Mouse (Mus musculus) brown adipose tissue, adult 24 weeks (tissue): Measurements from ENCODE around the gene Spsb4. TPM values are rescaled to one million over a fixed set of nuclear protein-coding genes. Genes with fewer than 3 reads are reported as not detected.

Source experiments
- H3K27ac ChIP-seq: fragments of 200-500 bp; replicated peaks from 2 replicates; pipeline ENCODE4 v1.5.1; 2012; ENCODE audit warnings: low read depth, mild to moderate bottlenecking, low read length
- H3K4me1 ChIP-seq: fragments of 200-500 bp; 2 replicates; pipeline ENCODE4 v1.6.1; 2012; ENCODE audit warnings: low read length, mixed read lengths; ENCODE audit not compliant: control insufficient read depth, insufficient read depth, insufficient read length
- H3K4me3 ChIP-seq: fragments of 200-500 bp; 2 replicates; pipeline ENCODE4 v1.5.1; 2012; ENCODE audit warnings: low read depth, mild to moderate bottlenecking, low read length, moderate library complexity; ENCODE audit not compliant: insufficient read depth
- polyA plus RNA-seq: library from polyadenylated mRNA; stranded (reverse); fragments of >200 nt; gene quantifications from 2 replicates; pipeline ENCODE4 v1.2.4, GENCODE M21; 2012; ENCODE audit not compliant: missing spikeins, insufficient read depth, insufficient read length

The Spsb4 gene
- polyA plus RNA-seq, 1 experiment: not detected

GRCm38 (mm10) chr9:97002025-97002424 lies 16.6 kb downstream of the Spsb4 start:
- no peak overlapping the region for H3K27ac ChIP-seq
- H3K4me1 ChIP-seq: no peaks in the 10 kb centered on the region
- no peak overlapping the region for H3K4me3 ChIP-seq

GRCm38 (mm10) chr9:97001458-97001857 lies 17.2 kb downstream of the Spsb4 start:
- H3K4me3 ChIP-seq: no peak overlapping the region
- H3K4me1 ChIP-seq: no peaks in the 10 kb centered on the region

GRCm38 (mm10) chr9:96995717-96996116 lies 22.9 kb downstream of the Spsb4 start:
- no peak overlapping the region for H3K4me3 ChIP-seq
- H3K4me1 ChIP-seq: no peaks in the 10 kb centered on the region
- H3K27ac ChIP-seq: no peak overlapping the region

More at GRCm38 (mm10) chr9:97001458-97001857, 17.2 kb downstream of the Spsb4 start:
- H3K27ac ChIP-seq: no peak overlapping the region

GRCm38 (mm10) chr9:96994733-96995132 lies 23.9 kb downstream of the Spsb4 start:
- H3K4me3 ChIP-seq: no peak overlapping the region
- H3K4me1 ChIP-seq: no peaks in the 10 kb centered on the region
- H3K27ac ChIP-seq: no peak overlapping the region

- Histone ChIP-seq H3K27ac (no peak overlapping the region), H3K4me1 (no peaks in the 10 kb centered on the region), H3K4me3 (no peak overlapping the region)
Measured at GRCm38 (mm10) chr9:96991118-96991517, 27.5 kb downstream of the Spsb4 start.

GRCm38 (mm10) chr9:96989389-96989990 lies 29.2 kb downstream of the Spsb4 start:
- no peak overlapping the region for H3K4me3 ChIP-seq
- no peak overlapping the region for H3K27ac ChIP-seq
- no peaks in the 10 kb centered on the region for H3K4me1 ChIP-seq

- no peak overlapping the region for H3K4me3 ChIP-seq
- no peak overlapping the region for H3K27ac ChIP-seq
- no peaks in the 10 kb centered on the region for H3K4me1 ChIP-seq
Measured at GRCm38 (mm10) chr9:96986797-96987473, 31.7 kb downstream of the Spsb4 start.

GRCm38 (mm10) chr9:96984034-96984433 lies 34.6 kb downstream of the Spsb4 start:
- Histone ChIP-seq H3K4me3 (no peak overlapping the region), H3K4me1 (no peaks in the 10 kb centered on the region), H3K27ac (no peak overlapping the region)

GRCm38 (mm10) chr9:96982940-96983339 lies 35.7 kb downstream of the Spsb4 start:
- Histone ChIP-seq H3K27ac (no peak overlapping the region), H3K4me1 (no peaks in the 10 kb centered on the region), H3K4me3 (no peak overlapping the region)

- Histone ChIP-seq H3K27ac (no peak overlapping the region), H3K4me3 (no peak overlapping the region), H3K4me1 (no peaks in the 10 kb centered on the region)
Measured at GRCm38 (mm10) chr9:96982351-96982750, 36.3 kb downstream of the Spsb4 start.

GRCm38 (mm10) chr9:96981836-96982235 lies 36.8 kb downstream of the Spsb4 start:
- H3K4me3 ChIP-seq: no peak overlapping the region
- H3K4me1 ChIP-seq: no peaks in the 10 kb centered on the region
- H3K27ac ChIP-seq: no peak overlapping the region

GRCm38 (mm10) chr9:96981121-96981520 lies 37.5 kb downstream of the Spsb4 start:
- H3K4me3 ChIP-seq: no peak overlapping the region
- H3K27ac ChIP-seq: no peak overlapping the region
- no peaks in the 10 kb centered on the region for H3K4me1 ChIP-seq

- Histone ChIP-seq H3K4me1 (no peaks in the 10 kb centered on the region), H3K27ac (no peak overlapping the region), H3K4me3 (no peak overlapping the region)
Measured at GRCm38 (mm10) chr9:96980037-96980997, 38.3 kb downstream of the Spsb4 start.

GRCm38 (mm10) chr9:96979417-96980030 lies 39.1 kb downstream of the Spsb4 start:
- no peaks in the 10 kb centered on the region for H3K4me1 ChIP-seq
- H3K4me3 ChIP-seq: no peak overlapping the region
- no peak overlapping the region for H3K27ac ChIP-seq
